Mouse (Mus musculus) B cell, adult 2 months (primary cell): ENCODE results near the gene Ppp1r32.

Experiments
- DNase-seq, 2 experiments: peaks; one replicate each; pipeline ENCODE4 v3.0.0; 2022

Ppp1r32 gene

DNA sequence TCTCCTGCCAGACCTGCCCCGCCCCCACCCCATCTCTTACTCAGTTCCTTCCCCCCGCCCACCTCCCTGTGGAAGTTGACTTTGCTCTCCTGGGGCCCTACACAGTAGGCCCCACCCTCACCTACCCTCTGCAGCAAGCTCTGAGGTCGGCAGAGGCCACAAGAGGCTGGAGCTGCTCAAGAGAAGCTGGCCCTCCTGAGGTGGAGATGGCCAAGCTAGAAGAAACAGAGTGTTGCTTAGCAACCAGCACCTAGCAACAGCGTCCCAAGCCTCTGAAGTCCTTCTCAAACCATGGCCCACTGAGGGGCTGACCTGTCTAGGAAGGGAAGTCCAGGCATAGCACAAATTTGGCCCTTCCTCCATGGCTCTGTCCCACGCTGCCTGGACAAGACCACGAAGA lies at the start of gene Ppp1r32:
TSS of gene Ppp1r32 (minus strand) at position 226 of the 400 bp plus-strand sequence.
- DNase-seq = no peak

DNA sequence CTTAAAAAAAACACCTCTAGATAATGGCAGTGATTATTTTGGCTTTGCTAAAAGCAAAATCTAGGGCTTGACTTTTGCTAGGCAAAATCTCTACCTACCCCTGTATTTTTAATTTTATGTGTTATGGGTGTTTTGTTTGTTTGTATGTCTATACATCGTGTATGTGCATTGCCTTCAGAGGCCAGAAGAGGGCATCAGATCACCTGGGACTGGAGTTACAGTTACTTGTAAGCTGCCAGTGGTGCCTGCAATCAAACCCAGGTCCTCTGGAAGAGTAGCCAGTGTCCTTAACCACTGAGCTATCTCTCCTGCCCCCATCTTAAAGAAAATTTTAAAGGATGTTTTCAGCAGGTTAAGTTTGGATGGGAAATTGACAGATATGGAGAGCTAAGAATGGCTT lies 47.4 kb upstream of the Ppp1r32 start:
- peak; percentile 23 to 28 for DNase-seq

DNA sequence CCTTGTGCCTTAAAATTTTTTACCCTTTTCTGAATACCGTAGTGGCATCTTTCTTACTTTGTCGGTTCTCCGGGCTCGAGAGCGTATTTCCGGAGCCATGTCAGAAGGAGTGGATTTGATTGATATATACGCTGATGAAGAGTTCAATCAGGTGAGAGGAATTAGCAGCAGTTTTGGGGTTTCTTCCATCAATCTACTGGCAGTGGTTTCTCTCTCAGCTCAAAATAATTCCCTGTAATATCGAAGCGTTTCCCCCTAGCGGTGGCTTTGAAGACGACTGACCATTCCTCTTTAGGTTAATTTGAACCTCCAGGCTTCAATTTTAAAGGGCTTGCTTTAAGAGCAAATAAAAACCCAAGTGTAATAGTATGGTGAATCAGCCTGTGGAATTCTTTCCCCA lies 43.2 kb upstream of the Ppp1r32 start, which contains the start of gene Sdhaf2:
TSS of gene Sdhaf2 (minus strand) at position 233 of the 400 bp plus-strand sequence.
- peak; percentile 66 to 74 for DNase-seq

DNA sequence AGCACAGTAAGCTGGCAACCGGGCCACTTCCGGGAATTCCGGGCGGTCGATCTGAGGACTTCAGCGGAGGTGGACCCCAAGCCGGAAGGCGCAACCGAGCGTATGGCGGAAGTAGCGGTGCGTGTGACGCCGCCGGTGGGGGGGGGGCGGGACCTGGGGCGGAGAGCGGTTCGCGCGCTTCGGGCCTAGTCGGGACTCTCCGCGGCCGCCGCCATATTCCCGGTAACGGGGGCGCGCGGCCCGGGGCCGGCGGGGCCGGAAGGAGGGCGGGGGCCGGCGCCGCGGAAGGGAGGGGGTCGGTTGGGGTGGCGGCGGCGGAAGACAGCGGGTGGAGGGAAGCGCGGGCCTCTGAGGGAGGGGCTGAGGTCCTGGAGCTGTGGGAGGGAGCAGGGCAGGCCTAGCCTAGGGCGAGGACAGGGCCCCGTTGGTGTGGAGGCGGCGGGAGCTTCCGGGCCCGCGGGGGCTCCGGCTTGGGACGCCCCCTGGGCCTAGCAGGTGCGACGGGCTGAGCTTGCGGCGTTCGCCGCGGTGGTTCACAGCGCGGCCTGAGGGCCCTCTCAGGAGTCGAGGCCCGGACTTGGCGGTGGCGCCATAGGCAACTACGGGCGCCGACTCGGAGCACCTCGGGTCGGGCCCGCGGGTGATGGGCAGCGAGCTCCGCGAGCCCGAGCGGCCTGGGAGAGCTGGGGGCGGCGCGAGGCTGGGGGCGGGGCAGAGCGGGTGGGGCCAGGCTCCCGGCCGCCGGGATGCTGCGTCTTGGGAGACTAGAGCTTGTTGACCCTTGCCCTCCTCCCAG lies 42.6 kb upstream of the Ppp1r32 start, which contains the start of gene Cpsf7:
TSS of gene Cpsf7 (plus strand) at position 161 of the 796 bp plus-strand sequence.
- peak; percentile 85 for DNase-seq

DNA sequence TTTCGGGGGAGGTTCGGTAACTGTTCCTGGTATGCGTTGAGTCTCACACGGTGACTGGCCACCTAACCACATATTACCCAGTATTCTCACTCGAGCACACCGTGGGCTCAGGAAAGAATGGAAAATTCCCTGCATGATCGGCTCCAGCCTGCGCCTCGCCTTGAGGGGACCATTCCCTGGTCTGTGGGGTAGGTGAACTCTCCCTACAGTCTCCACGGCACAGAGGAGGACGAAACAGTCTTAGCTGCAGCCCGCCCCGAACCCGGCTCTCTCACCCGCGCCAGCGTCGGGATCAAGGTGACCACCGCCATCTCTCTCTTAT lies 42.0 kb upstream of the Ppp1r32 start:
- no peak for DNase-seq

DNA sequence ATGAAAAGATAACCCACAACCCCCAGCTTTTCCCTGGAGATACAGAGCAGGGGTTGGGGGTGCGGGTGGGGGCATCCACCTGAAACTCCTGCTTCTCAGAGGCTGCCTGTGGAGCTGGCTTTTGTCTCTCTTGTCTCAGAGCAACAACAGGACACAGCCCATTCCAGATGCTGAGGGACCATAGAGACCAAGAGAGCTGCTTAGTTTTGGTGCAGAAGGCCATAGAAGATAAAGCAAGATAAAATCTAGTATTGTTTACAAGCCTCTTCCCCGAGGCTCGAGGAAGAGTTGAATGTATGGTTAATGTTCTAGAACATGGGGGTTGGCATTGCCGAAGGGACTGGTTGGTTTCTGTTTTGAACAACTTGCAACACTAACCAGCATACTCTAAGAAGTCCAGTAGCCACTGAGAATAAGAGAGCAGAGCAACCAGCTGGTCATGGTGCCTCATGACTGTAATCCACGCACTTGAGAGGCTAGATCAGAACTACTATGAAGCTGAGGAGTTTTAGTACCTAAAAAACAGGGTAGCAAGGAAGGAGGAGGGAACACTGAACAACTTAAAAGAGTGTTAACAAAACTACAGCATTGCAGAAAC lies 40.9 kb upstream of the Ppp1r32 start:
- no peak for DNase-seq

DNA sequence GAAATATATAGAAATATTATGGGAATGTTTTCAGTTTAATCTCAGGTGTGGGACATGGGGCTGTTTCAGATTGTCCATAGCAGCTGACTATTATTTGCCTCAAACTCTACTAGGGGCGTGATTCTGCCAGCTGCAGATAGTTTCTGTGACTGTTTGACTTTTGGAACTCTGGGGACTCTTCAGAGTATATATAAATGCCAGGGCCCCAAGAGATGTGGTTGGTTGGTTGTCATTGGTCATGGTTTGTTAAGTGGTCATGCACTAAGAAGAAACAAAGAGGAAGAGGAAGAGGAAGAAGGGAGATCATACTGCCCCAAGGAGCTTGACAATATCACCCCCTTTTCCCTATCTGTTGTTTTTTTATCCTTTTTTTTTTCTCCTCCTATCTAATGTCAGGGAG lies 39.2 kb upstream of the Ppp1r32 start:
- peak in 1 of 2 experiments; percentile 20 for DNase-seq

DNA sequence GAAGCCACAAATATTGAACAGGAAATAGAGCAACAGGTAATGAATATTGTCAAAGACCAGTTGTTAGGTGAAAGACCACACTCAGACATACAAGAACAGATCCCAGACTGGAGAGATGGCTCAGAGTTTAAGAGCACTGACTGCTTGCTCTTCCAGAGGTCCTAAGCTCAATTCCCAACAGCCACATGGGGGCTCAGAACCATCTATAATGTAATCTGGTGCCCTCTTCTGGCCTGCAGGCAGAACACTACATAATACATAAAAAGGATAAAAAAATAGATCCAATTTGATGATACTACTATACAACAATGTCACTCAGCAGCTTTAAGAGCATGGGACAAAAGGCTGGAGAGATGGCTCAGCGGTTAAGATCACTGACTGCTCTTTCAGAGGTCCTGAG lies 37.6 kb upstream of the Ppp1r32 start:
- peak; percentile 38 to 43 for DNase-seq

DNA sequence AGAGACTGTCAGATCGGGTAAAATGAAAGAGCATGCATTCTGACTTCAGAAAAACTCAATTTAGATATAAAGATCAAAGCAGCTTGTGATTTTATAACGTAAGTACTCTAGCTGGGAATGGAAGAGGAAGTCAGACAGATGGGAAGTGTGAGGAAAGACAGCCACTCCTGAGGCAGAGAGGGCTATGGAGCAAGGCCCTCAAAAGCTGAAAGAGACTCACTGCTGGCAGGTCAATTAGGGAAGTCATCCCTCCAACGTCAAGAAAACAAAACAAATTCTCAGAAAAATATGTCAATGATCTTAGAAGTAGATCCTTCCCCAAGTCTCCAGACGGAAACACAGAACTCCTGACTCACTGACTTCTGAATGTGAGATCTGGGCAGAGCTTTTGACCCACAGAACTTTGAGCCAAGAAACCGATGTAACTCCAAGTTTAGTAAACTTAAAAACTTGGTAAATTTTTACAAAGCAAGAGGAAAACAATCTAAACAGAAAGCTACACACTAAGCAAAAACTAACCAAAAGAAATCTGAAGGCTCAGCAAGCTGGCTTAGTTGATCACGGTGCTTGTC lies 28.1 kb upstream of the Ppp1r32 start:
- no peak for DNase-seq

DNA sequence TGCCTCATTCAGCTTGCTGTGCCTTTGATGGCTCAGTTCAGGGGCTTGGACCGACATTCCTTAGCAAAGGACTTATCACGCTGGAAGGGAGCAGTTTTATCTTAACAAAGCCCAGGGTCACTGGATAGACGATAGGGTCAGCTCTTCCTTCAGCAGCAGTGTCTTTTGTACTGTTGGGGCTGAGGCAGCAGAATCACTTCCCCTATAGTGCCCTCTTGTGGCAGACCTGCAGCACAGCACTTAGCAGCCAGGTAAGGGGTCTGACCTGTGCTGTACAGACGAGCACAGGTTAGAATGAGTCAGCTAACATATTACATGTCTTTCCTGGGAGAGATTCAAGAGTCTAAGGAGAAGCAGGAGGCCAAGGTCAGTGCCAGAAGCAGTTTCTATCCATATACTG lies 19.8 kb upstream of the Ppp1r32 start:
- DNase-seq = peak; percentile 67 to 70

DNA sequence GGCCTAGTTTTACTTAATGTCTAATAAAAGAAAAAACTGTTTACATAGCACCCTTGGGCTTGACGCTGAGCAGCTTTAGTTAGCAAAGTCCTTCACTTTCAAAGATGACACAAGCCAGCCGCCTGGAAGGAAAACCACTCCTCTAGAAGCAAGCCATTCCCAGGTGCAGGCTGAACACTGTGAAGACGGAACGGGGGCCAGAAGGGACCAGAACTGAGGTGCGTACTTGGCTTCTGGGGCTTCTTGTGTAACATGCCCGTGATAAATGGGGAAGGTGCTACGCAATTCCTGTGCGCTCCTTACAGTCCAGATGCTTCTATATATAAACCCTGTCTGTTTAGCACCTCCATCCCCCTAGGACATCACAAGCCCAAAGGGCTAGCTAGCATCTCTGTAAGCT lies 17.9 kb upstream of the Ppp1r32 start:
- DNase-seq = no peak

DNA sequence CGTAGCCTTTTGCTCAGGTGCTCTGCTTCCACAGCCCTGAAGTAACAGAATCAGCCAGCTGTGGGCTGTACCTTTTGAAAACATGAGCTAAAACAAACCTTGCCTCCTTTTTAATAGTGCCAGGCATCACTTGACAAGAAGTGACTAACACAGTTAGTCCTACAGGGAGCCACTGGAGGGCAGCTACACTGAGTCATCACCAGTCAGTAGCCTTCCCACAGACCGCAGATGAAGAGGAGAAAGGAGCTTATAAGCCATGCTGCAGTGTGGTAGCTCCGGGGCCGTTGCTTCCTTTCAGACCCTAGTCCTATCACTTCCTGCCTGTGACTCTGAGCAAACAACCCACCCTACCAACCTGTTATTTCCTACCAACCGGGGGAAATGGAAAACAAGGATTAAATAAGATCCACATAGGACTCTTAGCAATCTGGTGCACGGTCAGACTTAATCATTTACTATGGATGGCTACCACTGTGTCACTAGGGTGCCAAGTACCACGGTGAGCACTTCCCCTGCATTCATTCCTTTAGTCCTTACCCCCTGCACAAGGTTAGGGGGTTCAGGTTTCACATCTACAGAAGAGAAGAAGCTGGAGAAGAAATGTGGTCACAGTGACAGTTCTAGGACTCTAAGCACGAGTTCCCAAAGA lies 14.9 kb upstream of the Ppp1r32 start:
- DNase-seq = no peak

DNA sequence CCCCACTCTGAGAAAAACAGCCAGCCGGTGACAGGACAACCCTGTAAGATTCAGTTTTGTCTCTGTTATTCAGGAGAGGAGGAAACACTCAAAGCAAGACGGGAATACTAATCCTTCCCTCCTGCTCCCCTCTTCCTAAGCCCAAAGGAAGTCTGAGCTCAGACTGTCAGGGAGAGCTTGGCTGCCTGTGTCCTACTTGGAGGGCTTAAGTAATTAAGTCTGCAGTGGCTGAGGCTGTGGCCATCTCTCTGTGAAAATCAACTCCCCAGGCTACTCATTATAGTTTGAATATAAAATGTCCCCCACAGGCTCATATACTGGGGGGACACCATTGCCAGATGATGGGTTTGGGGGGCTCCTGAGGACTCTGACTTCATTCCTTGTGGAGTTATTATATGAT lies 14.2 kb upstream of the Ppp1r32 start:
- DNase-seq = no peak

DNA sequence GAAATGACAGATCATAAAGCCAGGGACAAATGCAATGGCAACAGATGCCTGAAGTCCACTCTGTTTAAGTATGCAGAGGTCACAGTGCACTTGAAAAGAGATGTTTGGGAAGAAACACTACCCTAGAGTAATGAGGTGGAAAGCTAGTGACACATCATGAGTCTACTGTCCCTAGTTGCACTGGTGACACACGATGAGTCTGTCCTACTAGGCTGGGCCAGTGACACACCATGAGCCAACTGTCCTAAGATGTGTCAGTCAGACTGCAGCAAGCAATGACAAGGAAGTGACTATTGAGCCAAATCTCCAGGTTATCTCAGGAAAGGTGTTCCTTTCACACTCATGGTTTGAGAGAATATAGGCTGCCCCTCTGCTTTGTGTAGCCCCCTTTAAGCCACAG lies 12.9 kb upstream of the Ppp1r32 start:
- DNase-seq = no peak

DNA sequence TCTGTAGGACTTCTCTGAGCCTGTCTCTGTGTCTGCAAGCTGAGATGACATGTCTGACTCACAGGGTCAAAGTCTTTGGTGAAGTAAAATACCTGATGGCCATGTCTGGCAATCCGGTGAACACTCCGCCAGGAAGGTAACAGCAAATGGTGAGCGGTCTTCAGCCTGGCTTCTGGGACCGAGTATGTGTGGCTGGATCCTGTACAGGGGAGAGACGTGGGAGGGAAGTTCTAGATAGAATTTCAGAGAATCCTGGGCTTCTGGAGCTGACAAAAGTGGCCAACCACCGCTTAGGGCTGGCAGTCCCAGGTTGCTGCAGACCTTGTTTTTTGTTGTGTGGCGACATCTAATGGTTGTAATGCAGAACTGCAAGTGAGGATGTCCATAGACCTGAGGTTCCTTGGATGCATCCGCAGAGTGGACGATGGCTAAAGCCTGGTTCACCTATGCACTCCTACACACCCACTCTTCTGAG lies 3.6 kb upstream of the Ppp1r32 start:
- peak; percentile 52 to 60 for DNase-seq

DNA sequence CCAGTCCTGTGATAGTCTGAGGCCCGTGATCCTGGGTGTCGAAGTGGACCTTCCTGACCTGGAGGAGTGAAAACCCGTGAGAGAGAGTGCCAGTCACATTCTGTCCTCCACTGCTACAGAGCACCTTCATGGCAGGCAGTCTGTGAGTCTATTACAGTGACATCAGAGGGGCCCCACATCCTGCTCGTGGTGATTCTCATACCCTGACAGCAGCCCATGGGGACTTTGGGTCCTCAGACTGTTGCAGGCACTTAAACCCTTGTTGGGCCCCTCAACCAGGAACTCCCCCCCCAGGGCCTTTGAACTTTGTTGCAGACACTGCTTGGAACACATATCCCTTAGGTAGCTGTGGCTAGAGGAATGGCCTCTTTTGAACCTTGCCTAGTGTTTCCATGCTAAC lies 3.2 kb downstream of the Ppp1r32 start:
- no peak for DNase-seq

DNA sequence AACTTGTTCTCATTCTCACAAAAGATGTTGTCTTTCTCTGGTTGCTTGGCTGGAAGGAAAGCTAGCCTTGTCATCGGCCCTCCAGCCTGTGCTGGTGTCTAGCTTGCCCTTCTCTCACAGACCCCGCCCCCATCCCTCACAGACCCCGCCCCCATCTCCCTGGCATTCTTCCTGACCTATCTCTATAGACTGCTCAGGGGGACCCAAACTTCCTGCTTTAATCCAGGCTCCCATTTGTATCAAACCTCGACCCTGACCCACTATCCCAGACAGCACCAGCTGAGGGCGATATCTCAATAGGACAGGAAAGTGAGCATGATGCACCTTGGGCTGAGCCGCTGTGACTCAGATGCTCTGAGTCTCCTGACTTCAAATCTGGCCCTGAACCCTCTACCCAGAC lies 8.9 kb downstream of the Ppp1r32 start:
- no peak for DNase-seq

DNA sequence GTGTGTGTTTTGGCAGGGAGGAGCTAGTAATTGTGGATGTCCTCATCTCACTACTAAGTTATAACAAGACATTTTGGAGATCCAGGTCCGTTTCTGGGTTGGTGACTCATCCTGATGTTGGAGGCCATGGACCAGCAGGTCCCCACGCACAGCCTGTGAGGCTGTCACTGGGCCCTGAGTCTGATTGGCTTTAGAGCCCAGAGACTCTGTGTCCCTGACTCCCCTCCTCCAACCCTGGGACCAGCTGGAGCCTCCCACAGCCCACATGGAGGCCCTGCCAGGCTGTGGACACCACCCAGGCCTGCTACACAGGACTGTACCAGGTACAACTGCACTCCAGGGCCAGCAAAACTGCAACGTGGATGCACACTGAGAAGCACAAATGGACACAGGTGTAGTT lies 9.8 kb downstream of the Ppp1r32 start:
- DNase-seq = no peak

DNA sequence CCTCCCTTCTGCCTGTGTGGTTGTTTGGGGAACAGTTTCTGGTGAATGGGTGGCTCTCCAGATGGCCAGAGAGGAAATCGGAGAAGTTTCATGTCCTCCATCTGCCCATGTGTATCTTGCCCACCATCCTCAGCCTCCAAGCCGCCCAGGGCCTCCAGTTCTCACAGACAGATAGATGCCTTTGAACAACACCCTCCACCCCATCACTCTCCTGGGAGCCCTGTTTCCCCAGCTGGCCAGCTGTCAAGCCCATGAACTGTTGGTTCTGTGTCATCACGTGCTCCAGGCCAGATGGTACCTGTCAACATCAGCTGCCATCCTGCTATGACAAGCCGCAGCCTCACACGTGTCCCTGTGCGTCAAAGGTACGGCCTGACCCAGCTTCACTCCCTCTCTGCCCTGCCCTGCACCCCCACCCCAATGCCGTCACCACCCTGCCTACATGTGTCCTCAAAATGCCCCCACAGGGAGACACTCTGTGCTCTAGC lies 13.5 kb downstream of the Ppp1r32 start:
- peak; percentile 58 to 65 for DNase-seq

DNA sequence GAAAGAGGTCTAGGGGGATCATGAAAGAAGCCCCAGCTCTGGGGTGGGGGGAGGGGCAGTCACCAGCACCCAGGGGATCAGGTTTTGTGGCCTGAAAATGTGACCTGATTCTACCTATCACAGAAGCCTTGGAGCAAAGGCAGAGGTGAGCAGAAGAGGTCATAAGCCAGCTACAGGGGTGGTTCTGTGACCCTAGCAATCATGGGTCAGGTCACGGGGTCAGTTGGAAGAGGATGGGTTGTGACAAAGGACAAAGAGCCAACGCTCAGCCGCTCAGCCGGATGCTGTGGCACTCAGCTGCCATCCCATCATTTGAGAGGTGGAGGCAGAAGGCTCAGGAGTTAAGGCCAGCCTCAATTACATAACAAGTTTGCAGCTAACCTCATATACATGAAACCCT lies 18.3 kb downstream of the Ppp1r32 start:
- DNase-seq = no peak

DNA sequence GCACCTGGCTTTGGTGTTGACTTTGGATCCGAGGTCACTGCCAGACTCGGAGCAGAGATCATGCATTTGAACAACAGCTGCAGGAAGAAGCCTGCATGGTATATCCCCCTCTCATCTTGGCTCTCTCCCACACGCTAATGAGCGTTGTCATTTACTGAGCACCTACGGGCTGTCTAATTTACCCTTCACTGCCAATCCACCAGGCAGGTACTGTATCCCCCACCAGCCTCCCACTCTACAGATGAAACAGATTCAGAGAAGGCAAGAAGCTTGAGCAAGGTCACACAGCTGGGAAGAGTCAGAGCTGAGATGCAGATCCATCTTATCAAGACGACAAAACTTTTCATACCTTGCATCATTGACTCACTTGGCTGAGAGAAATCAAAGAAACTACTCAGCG lies 21.1 kb downstream of the Ppp1r32 start:
- no peak for DNase-seq

DNA sequence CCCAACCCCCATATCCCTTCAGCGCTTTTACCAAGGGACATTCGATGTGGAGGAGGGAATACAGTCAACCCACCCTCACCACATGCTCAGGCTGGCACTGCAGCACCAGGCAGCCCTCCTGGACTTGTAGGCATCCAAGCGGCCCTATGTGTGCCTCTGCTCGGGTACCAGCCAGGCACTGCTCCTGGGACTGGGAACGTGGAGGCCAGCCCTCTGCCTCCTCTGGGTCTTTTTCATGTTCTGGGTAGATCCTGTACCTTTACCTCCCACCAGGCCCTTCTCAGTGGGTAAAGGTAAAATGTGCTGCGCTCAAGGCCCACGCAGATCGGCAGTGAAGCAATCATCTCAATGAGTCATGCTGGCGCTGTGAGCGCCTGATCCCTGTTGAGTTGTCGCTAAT lies 22.8 kb downstream of the Ppp1r32 start:
- no peak for DNase-seq

DNA sequence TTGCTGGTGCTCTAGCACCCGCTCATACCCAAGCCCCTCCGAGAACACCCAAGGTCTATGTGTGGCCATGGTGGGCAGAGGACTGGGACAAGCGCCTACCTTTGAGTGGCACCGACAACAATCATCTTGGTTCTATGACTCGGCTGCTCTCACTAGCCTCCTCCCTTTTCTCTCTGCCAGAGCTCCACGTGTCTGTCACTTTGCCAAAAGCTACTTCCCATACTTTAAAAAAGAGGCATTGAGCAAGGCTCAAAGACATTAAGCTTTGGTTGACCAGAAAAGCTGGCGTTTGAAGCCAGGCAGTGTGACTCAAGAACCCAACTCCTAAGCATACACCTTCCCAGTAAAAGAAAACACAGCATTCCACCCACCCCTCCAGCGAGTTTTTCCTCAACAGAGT lies 24.6 kb downstream of the Ppp1r32 start:
- no peak for DNase-seq

DNA sequence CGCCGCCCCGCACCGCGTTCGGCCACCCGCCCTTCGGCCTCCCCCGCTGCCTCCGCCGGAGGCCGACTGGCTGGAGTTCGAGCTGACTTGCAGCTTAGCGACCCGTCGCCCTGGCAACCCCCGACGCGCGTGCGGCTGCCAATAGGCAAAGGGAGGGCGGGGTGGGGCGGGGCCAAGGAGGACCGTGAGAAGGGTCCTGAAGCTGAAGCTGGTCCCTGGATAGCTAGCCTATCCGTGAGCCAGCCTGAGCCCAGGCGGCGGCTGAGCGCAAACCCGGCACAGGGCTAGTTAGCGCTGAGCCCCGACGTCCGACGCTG lies 25.3 kb downstream of the Ppp1r32 start:
- peak; percentile 29 to 31 for DNase-seq
